Mouse (Mus musculus) layer of hippocampus, adult 2 months (tissue): ENCODE results near the gene Ppm1n. TPM values are rescaled to one million over a fixed set of nuclear protein-coding genes. Genes with fewer than 3 reads are reported as not detected.

Experiments
- DNase-seq, 2 experiments: peaks; one replicate each; pipeline ENCODE4 v3.0.0; 2022; ENCODE audit warnings: low spot score in 2 of 2
- H3K27ac ChIP-seq: fragments of 200-600 bp; 2 replicates; pipeline ENCODE4 v1.8.1; 2022
- H3K4me3 ChIP-seq: fragments of 200-600 bp; 2 replicates; pipeline ENCODE4 v1.8.1; 2022; ENCODE audit warnings: mild to moderate bottlenecking
- CTCF ChIP-seq: fragments of 200-600 bp; conservative IDR thresholded peaks from 2 replicates; pipeline ENCODE4 v1.8.1; 2022; ENCODE audit warnings: antibody characterized with exemption, mild to moderate bottlenecking, moderate library complexity
- total RNA-seq, 2 experiments: library from RNA; stranded (reverse); gene quantifications; 2 replicates each; pipeline ENCODE4 v1.2.3; 2021

The Ppm1n gene
- total RNA-seq, 2 experiments from 2014 or later = not detected

- no peak for DNase-seq
- TF ChIP-seq CTCF = no peak
- H3K27ac ChIP-seq = peak overlapping the region; percentile 100
- H3K4me3 ChIP-seq = peak overlapping the region; percentile 72
Measured at GRCm38 (mm10) chr7:19228793-19229148, 51.1 kb downstream of the Ppm1n start.

- peak; percentile 75 for TF ChIP-seq CTCF
- H3K27ac ChIP-seq = peak within 1 kb of the TSS; percentile 100
- peak within 1 kb of the TSS; percentile 72 for H3K4me3 ChIP-seq
- DNase-seq = peak; percentile 99 to 100
Measured at GRCm38 (mm10) chr7:19227883-19228792, 51.7 kb downstream of the Ppm1n start, which contains the start of gene Opa3. Gene Opa3, plus strand, starts transcription at chr7:19228334.

- DNase-seq = peak; percentile 36 to 49
- peak overlapping the region; percentile 68 for H3K4me3 ChIP-seq
- TF ChIP-seq CTCF = no peak
- H3K27ac ChIP-seq = peak overlapping the region; percentile 94
Measured at GRCm38 (mm10) chr7:19226817-19227797, 52.8 kb downstream of the Ppm1n start.

Other genes starting within 250 kb of the Ppm1n start
- under 1 TPM in 1 of 2 experiments, not detected in 1; 0.20 TPM for gene Rsph6a, start 225.4 kb downstream of the Ppm1n start, total RNA-seq
- 100 to 1,000 TPM; 154 TPM for gene Dmwd, start 203.8 kb downstream of the Ppm1n start, total RNA-seq
- gene Dmpk, start 196.2 kb downstream of the Ppm1n start, total RNA-seq = 10 to 100 TPM; 38.8 to 56.8 TPM
- gene Six5, start 185.5 kb downstream of the Ppm1n start, total RNA-seq = 1 to 10 TPM; 2.4 to 2.8 TPM
- under 1 TPM; 0.33 to 0.71 TPM for gene Gm4969, start 161.7 kb downstream of the Ppm1n start, total RNA-seq
- gene Fbxo46, start 160.2 kb downstream of the Ppm1n start, total RNA-seq = 10 to 100 TPM; 12.5 to 13.1 TPM
- 10 to 100 TPM; 17.6 to 18.4 TPM for gene Qpctl, start 130.8 kb downstream of the Ppm1n start, total RNA-seq
- gene Snrpd2, start 130.3 kb downstream of the Ppm1n start, total RNA-seq = 10 to 100 TPM; 76.0 to 80.5 TPM
- gene Gipr, start 113.9 kb downstream of the Ppm1n start, total RNA-seq = 1 to 10 TPM in 1 of 2 experiments, under 1 TPM in 1; 0.87 to 1.2 TPM
- gene Eml2, start 103.6 kb downstream of the Ppm1n start, total RNA-seq = 100 to 1,000 TPM; 159 to 162 TPM
- gene Gpr4, start 67.5 kb downstream of the Ppm1n start, total RNA-seq = 1 to 10 TPM; 1.6 to 2.5 TPM
- 10 to 100 TPM; 37.4 to 38.7 TPM for gene Opa3, start 51.7 kb downstream of the Ppm1n start, total RNA-seq
- gene Vasp, start 8.2 kb downstream of the Ppm1n start, total RNA-seq = 10 to 100 TPM; 15.7 to 17.1 TPM
- 10 to 100 TPM; 90.3 to 92.7 TPM for gene Rtn2, start 2.6 kb upstream of the Ppm1n start, total RNA-seq
- 10 to 100 TPM; 12.8 to 14.1 TPM for gene Fosb, start 30.0 kb upstream of the Ppm1n start, total RNA-seq
- gene Ercc1, start 64.7 kb upstream of the Ppm1n start, total RNA-seq = 10 to 100 TPM; 51.7 to 51.9 TPM
- gene Cd3eap, start 79.4 kb upstream of the Ppm1n start, total RNA-seq = 10 to 100 TPM; 18.1 to 19.5 TPM
- gene Ppp1r13l, start 79.7 kb upstream of the Ppm1n start, total RNA-seq = 1 to 10 TPM; 6.1 to 6.9 TPM
- gene Ercc2, start 101.9 kb upstream of the Ppm1n start, total RNA-seq = 10 to 100 TPM; 36.4 to 36.5 TPM
- gene Klc3, start 124.0 kb upstream of the Ppm1n start, total RNA-seq = 1 to 10 TPM; 3.2 to 3.5 TPM
- gene Ckm, start 124.7 kb upstream of the Ppm1n start, total RNA-seq = not detected
- 10 to 100 TPM; 92.9 to 99.6 TPM for gene Mark4, start 178.8 kb upstream of the Ppm1n start, total RNA-seq
- under 1 TPM; 0.10 to 0.38 TPM for gene Exoc3l2, start 183.3 kb upstream of the Ppm1n start, total RNA-seq
- gene Bloc1s3, start 228.3 kb upstream of the Ppm1n start, total RNA-seq = 1 to 10 TPM; 6.0 to 6.9 TPM
- 10 to 100 TPM; 17.2 to 20.7 TPM for gene Trappc6a, start 228.3 kb upstream of the Ppm1n start, total RNA-seq
- under 1 TPM; 0.38 to 0.71 TPM for gene Nkpd1, start 237.8 kb upstream of the Ppm1n start, total RNA-seq